Mouse (Mus musculus) gastrocnemius, postnatal 25 days (tissue): Measurements from ENCODE around the gene Atp8a1. TPM values are rescaled to one million over a fixed set of nuclear protein-coding genes. Genes with fewer than 3 reads are reported as not detected.

Experiments used
- microRNA-seq, 2 experiments: library from miRNA; unstranded; fragments of <30 nt; microRNA quantifications; one replicate each; pipeline ENCODE4 v1.2.0; 2021; ENCODE audit warnings: borderline replicate concordance in 2 of 2
- total RNA-seq, 2 experiments: library from RNA; stranded (reverse); gene quantifications; 1 replicate in 1 of 2; 2 replicates in 1 of 2; pipeline ENCODE4 v1.2.3; 2021

Gene Atp8a1
- total RNA-seq, 2 experiments from 2014 or later, result 39.3 to 44.9 TPM

Small RNA genes within 50 kb of the gene (microRNA-seq; reads per million reads assigned to microRNA genes)
- gene Gm23617, result 0 reads per million in 2 experiments

Other genes with a start within 250 kb of the Atp8a1 start
- 1 to 10 TPM in 1 of 2 experiments, under 1 TPM in 1; 0.94 to 1.9 TPM for gene Shisa3, start 239.6 kb downstream of the Atp8a1 start, total RNA-seq
- gene Gm5108, start 94.2 kb upstream of the Atp8a1 start, total RNA-seq, result not detected
- not detected for gene Gm21905, start 99.0 kb upstream of the Atp8a1 start, total RNA-seq
- not detected for gene Grxcr1, start 184.4 kb upstream of the Atp8a1 start, total RNA-seq